Mouse (Mus musculus) liver, embryonic 14.5 days (tissue): ENCODE measurements at regions not wholly inside any gene's neighbourhood (a gene's known extent, or its start where the extent isn't known, plus 50 kb on each side); places are given as distances from the start of the nearest gene placed in this dataset.

Source experiments
- ATAC-seq: fragments of 200-750 bp; cut with Nextera tagmentation; 2 replicates; pipeline ENCODE4 v1.8.0; 2017; ENCODE audit warnings: moderate number of reproducible peaks, mild to moderate bottlenecking, moderate library complexity; ENCODE audit not compliant: insufficient read depth
- DNase-seq, 3 experiments: peaks; one replicate each; pipeline ENCODE4 v3.0.0-alpha.2; 2012 to 2013; ENCODE audit warnings: low read depth in 3 of 3, low spot score in 3 of 3
- H3K27ac ChIP-seq: fragments of 300-500 bp; sonication (generic); 2 replicates; pipeline ENCODE4 v1.5.1; 2014; ENCODE audit warnings: moderate library complexity, mild to moderate bottlenecking, control low read depth, inconsistent platforms
- H3K27me3 ChIP-seq: fragments of 300-500 bp; sonication (generic); 2 replicates; pipeline ENCODE4 v1.6.1; 2014; ENCODE audit warnings: mild to moderate bottlenecking, low read length, moderate library complexity; ENCODE audit not compliant: control insufficient read depth, insufficient read depth
- H3K36me3 ChIP-seq: fragments of 300-500 bp; sonication (generic); replicated peaks from 2 replicates; pipeline ENCODE4 v1.6.1; 2014; ENCODE audit warnings: low read depth; ENCODE audit not compliant: control insufficient read depth, insufficient read depth
- H3K4me1 ChIP-seq, 2 experiments: fragments of 200-500 bp in 1 of 2; fragments of 300-500 bp in 1 of 2; sonication (generic) in 1 of 2; replicated peaks; 2 replicates each; pipeline ENCODE4 v1.6.1; 2012 to 2014; ENCODE audit warnings: antibody characterized with exemption in 1 of 2, inconsistent platforms in 1 of 2, low read length in 1 of 2; ENCODE audit not compliant: control insufficient read depth in 2 of 2, insufficient read depth in 2 of 2
- H3K4me2 ChIP-seq: fragments of 300-500 bp; sonication (generic); 2 replicates; pipeline ENCODE4 v1.6.1; 2014; ENCODE audit warnings: low read depth, mild to moderate bottlenecking, control low read depth, moderate library complexity
- H3K4me3 ChIP-seq, 2 experiments: fragments of 200-500 bp in 1 of 2; fragments of 300-500 bp in 1 of 2; sonication (generic) in 1 of 2; 2 replicates each; pipeline ENCODE4 v1.5.1; 2012 to 2014; ENCODE audit warnings: low read depth in 2 of 2, low read length in 2 of 2, mild to moderate bottlenecking in 2 of 2, control low read depth in 1 of 2, inconsistent platforms in 1 of 2, moderate library complexity in 1 of 2; ENCODE audit not compliant: insufficient read depth in 1 of 2
- H3K9ac ChIP-seq: fragments of 300-500 bp; sonication (generic); replicated peaks from 2 replicates; pipeline ENCODE4 v1.6.1; 2014; ENCODE audit warnings: mild to moderate bottlenecking, control low read depth, moderate library complexity
- H3K9me3 ChIP-seq: fragments of 300-500 bp; sonication (generic); 2 replicates; pipeline ENCODE4 v1.6.1; 2016; ENCODE audit warnings: low read length, mixed read lengths; ENCODE audit not compliant: control insufficient read depth
- CTCF ChIP-seq: IDR thresholded peaks from 2 replicates; pipeline ENCODE4 v1.5.1; 2016; ENCODE audit warnings: antibody characterized with exemption, low read depth, control low read depth
- EP300 ChIP-seq: IDR thresholded peaks from 2 replicates; pipeline ENCODE4 v1.6.1; 2016; ENCODE audit warnings: antibody characterized with exemption, low read depth
- WGBS: fragments of 180-500 bp; shearing (Covaris S2); extraction: QIAGEN DNeasy Blood & Tissue Kit; methylation state at CpG from one replicate; pipeline ENCODE4 v1.1.7; 2014; ENCODE audit not compliant: insufficient replicate concordance; 5-methylcytosine and 5-hydroxymethylcytosine counted together

- TF ChIP-seq CTCF, result no peak
- no peak for TF ChIP-seq EP300
- H3K9ac ChIP-seq, result no peak overlapping the region
- no peak overlapping the region for H3K4me2 ChIP-seq
- H3K36me3 ChIP-seq, result no peaks in the 10 kb centered on the region
- no peak overlapping the region for H3K4me3 ChIP-seq
- H3K9me3 ChIP-seq, result no peaks in the 10 kb centered on the region
- H3K27ac ChIP-seq, result no peak overlapping the region
- no peaks in the 10 kb centered on the region for H3K4me1 ChIP-seq
- 77% methylated on average over 10 of the region's 10 CpGs for WGBS
- ATAC-seq, result no peak
- DNase-seq, result no peak
- no peaks in the 10 kb centered on the region for H3K27me3 ChIP-seq
These were observed 53.4 kb downstream of the Rpl37a start for GRCm38 (mm10) chr1:72764522-72764921.

DNA sequence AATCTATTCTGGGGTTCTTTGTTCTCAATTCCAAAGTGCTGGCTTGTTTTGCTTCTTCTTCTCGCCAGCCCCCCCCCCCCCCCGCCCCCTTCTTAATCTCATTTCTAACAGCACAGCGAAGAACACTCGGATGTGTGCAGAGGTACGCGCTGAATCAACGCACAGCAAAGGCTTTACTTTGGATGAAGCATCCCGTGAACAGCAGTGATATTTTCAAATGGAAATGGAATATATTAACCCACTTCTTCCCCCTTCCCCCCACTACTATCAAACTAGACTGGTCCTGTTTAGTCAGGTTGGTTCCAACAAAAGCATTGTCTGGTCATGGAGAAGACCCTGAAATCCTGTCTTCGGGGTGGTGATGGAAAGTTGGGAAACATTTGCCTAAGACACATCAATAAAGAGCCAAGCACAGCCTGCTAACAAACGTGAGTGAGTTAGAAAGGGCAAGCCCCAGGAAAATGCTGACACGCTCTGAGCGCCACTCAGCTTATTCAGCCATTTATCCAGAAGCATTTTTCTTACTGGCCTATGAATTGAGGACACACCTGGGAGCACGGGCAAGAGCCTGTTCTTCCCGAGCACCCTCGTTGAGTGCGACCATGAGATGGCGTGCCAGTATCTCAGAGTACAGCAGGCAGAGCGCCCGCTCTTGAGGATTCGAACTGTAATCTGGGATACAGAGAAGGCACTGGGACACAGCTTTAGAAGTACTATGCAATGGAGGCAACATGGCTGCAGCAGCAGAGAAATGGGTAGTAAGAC, 54.1 kb downstream of the Rpl37a start:
- 68% methylated on average over 20 of the region's 20 CpGs for WGBS

GRCm38 (mm10) chr1:72769428-72769827, 54.9 kb upstream of the Igfbp2 start:
- 65% methylated on average over 7 of the region's 7 CpGs for WGBS
- Histone ChIP-seq H3K27me3 (no peaks in the 10 kb centered on the region), H3K9ac (no peak overlapping the region), H3K36me3 (no peaks in the 10 kb centered on the region), H3K9me3 (no peaks in the 10 kb centered on the region), H3K4me2 (no peak overlapping the region), H3K27ac (no peak overlapping the region), H3K4me1 (no peaks in the 10 kb centered on the region), H3K4me3 (no peak overlapping the region)
- DNase-seq (no peak), ATAC-seq (no peak)
- no peak for TF ChIP-seq CTCF
- TF ChIP-seq EP300, result no peak

More for the DNA sequence above, 54.1 kb downstream of the Rpl37a start:
- Histone ChIP-seq H3K4me1 (no peaks in the 10 kb centered on the region), H3K27me3 (no peaks in the 10 kb centered on the region), H3K9ac (no peak overlapping the region), H3K4me2 (no peak overlapping the region), H3K4me3 (no peak overlapping the region), H3K27ac (no peak overlapping the region), H3K36me3 (no peaks in the 10 kb centered on the region), H3K9me3 (no peaks in the 10 kb centered on the region)
- DNase-seq (no peak), ATAC-seq (no peak)
- TF ChIP-seq EP300, result no peak
- no peak for TF ChIP-seq CTCF

DNA sequence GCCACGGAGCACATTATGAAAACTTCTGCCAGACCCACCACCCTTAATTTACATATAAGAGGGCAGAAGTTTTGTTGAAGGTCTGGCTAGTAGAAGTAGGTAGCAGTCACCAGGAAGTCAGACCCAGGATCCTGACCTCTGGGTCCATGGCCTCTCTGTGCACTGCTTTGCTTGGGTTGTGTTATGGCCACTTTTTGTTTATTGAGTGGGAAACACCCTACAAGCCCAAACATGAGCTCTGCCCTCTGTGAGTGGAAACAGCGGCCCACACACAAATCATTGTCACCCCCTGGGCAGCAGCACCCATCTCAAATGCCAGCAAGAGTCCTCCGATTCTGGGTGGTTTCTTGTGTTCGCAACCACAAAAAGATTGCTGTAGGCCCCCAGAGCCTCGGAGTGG, 51.6 kb upstream of the Igfbp2 start:
- no peaks in the 10 kb centered on the region for H3K27me3 ChIP-seq
- no peak for DNase-seq
- H3K27ac ChIP-seq, result no peak overlapping the region
- H3K4me2 ChIP-seq, result no peak overlapping the region
- H3K36me3 ChIP-seq, result no peaks in the 10 kb centered on the region
- H3K9ac ChIP-seq, result no peak overlapping the region
- H3K4me1 ChIP-seq, result no peaks in the 10 kb centered on the region
- TF ChIP-seq CTCF, result no peak
- TF ChIP-seq EP300, result no peak
- no peak for ATAC-seq
- H3K4me3 ChIP-seq, result no peak overlapping the region
- 53% methylated on average over 5 of the region's 5 CpGs for WGBS
- H3K9me3 ChIP-seq, result no peaks in the 10 kb centered on the region

GRCm38 (mm10) chr1:72773234-72773633, 51.1 kb upstream of the Igfbp2 start:
- no peak for DNase-seq
- no peak overlapping the region for H3K4me3 ChIP-seq
- H3K27me3 ChIP-seq, result no peaks in the 10 kb centered on the region
- no peak overlapping the region for H3K9ac ChIP-seq
- no peaks in the 10 kb centered on the region for H3K4me1 ChIP-seq
- TF ChIP-seq EP300, result no peak
- no peak for TF ChIP-seq CTCF
- H3K27ac ChIP-seq, result no peak overlapping the region
- 54% methylated on average over 3 of the region's 3 CpGs for WGBS
- peak; percentile 33; the same call in 1 of the 2 replicates for ATAC-seq
- no peaks in the 10 kb centered on the region for H3K9me3 ChIP-seq
- no peak overlapping the region for H3K4me2 ChIP-seq
- no peaks in the 10 kb centered on the region for H3K36me3 ChIP-seq
